Mouse (Mus musculus): Measurements from ENCODE around the gene Sema4b.

DNA sequence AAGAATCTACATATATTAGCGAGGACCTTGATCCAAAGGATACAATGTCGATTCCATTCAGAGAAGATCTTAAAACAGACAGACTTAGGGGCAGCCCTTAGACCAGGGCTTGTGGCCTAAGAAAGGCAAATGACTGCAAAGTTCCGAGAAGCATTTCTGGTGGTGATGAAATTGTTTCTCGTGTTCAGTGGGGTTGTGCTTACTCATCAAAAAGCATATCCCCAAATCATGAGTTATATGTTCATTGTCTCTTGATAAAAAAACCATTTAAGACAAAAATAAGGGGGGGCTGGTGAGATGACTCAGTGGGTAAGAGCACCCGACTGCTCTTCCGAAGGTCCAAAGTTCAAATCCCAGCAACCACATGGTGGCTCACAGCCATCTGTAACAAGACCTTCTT is 7.3 kb upstream of the Sema4b start:
- no peak for TF ChIP-seq ZNF384 (IDR thresholded peaks at IDR 0.05; ENCODE audit: low read depth, low read length)
- no peak for TF ChIP-seq TBP (conservative IDR thresholded peaks at IDR 0.05; ENCODE audit: low read depth, low read length)
- no peak for TF ChIP-seq SMC3 (IDR thresholded peaks at IDR 0.05; ENCODE audit: low read depth, low read length)
- no peak; the same call in 1 of the 2 replicates for TF ChIP-seq MEF2A (IDR thresholded peaks at IDR 0.05; ENCODE audit: borderline replicate concordance, low read depth, low read length)
- no peak for TF ChIP-seq POLR2A (IDR thresholded peaks at IDR 0.05; ENCODE audit: low read depth, low read length)
- TF ChIP-seq JUND (conservative IDR thresholded peaks at IDR 0.05; ENCODE audit: low read depth, low read length): no peak
- TF ChIP-seq CTCF (conservative IDR thresholded peaks at IDR 0.05 in 1 of 2, IDR thresholded peaks at IDR 0.05 in 1 of 2; ENCODE audit: low read depth in 2 of 2, low read length in 2 of 2): no peak
- TF ChIP-seq TCF12 (IDR thresholded peaks at IDR 0.05; ENCODE audit: low read depth, low read length): no peak
- TF ChIP-seq SIN3A (IDR thresholded peaks at IDR 0.05; ENCODE audit: low read length): no peak
- no peak for TF ChIP-seq E2F4 (IDR thresholded peaks at IDR 0.05; ENCODE audit: insufficient replicate concordance, low read depth, low read length)
- TF ChIP-seq UBTF (IDR thresholded peaks at IDR 0.05; ENCODE audit: low read depth, low read length): no peak
